Mouse (Mus musculus): ENCODE data around the gene B230118H07Rik. TPM values are rescaled to one million over a fixed set of nuclear protein-coding genes. Genes with fewer than 3 reads are reported as not detected.

Gene B230118H07Rik
- total RNA-seq, 1 experiment from 2014 or later: 135 TPM

- no peak for ATAC-seq (replicated peaks in 1 of 2; ENCODE audit: insufficient read depth in 1 of 2, low FRiP score in 2 of 2, low TSS enrichment in 1 of 2, low read depth in 1 of 2, poor library complexity in 2 of 2, severe bottlenecking in 2 of 2)
Observed at GRCm38 (mm10) chr2:101603099-101603498, 46.2 kb downstream of the B230118H07Rik start.

DNA sequence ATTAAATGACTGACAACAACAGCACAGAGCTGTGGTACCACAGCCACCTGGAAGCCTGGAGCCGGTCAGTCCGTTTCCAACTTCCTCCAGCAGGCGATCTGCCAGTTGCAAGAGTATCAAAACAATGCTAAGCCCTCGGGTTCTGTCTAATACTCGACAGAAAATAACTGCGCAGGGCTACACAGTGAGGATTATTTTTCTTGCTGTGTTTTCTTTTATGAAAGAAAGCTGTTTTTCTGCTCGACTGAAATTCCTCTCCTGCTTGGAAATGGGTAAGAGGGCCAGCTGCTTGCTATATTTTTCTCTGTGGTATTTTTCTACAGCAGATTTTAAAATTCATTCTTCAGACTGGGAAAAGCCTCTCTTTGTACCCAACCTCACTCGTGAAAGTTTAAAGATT, 48.6 kb downstream of the B230118H07Rik start:
- ATAC-seq (replicated peaks in 1 of 2; ENCODE audit: insufficient read depth in 1 of 2, low FRiP score in 2 of 2, low TSS enrichment in 1 of 2, low read depth in 1 of 2, poor library complexity in 2 of 2, severe bottlenecking in 2 of 2): peak; percentile 72 to 79

- no peak for ATAC-seq (replicated peaks in 1 of 2; ENCODE audit: insufficient read depth in 1 of 2, low FRiP score in 2 of 2, low TSS enrichment in 1 of 2, low read depth in 1 of 2, poor library complexity in 2 of 2, severe bottlenecking in 2 of 2)
Observed at GRCm38 (mm10) chr2:101598190-101599181, 50.8 kb downstream of the B230118H07Rik start.

DNA sequence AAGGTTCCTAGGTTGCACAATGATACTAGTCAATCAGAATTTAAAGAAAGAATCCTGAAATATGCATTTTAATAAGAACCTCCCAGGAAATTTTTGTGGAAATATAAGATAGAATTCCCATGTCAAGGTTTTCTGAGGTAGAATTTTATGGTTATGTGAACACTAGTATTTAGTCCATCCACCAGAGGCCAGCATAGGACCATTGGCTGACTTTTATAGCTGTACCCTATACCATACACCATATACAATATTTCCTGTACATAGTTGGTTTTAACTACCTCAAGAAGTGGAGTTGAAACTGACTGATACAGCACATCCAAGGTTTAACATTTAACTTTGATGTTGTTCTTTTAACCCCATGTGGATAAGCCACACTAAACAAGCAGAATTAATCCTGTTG, 52.1 kb downstream of the B230118H07Rik start:
- ATAC-seq (replicated peaks in 1 of 2; ENCODE audit: insufficient read depth in 1 of 2, low FRiP score in 2 of 2, low TSS enrichment in 1 of 2, low read depth in 1 of 2, poor library complexity in 2 of 2, severe bottlenecking in 2 of 2): no peak

DNA sequence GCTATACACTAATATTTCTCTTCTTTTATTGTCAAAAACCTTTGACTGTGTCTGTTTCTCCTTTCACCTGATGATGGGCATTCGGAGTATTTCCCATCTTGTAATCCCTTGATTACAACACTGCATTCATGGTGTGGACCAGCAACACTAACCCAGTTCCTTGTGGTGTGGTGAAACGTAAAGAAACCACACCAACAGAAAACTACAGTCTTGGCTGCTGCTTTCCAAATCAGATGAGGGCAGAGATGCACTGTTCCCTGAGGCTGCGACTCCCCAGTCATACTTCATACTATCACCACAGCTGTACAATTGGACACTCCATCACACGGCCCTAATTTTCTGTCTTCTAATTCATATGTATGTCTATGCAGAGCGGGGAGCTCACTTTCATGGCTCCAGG, 54.7 kb downstream of the B230118H07Rik start:
- ATAC-seq (replicated peaks in 1 of 2; ENCODE audit: insufficient read depth in 1 of 2, low FRiP score in 2 of 2, low TSS enrichment in 1 of 2, low read depth in 1 of 2, poor library complexity in 2 of 2, severe bottlenecking in 2 of 2): peak in 1 of 2 experiments; percentile 51; a peak in 1 of 4 replicates

DNA sequence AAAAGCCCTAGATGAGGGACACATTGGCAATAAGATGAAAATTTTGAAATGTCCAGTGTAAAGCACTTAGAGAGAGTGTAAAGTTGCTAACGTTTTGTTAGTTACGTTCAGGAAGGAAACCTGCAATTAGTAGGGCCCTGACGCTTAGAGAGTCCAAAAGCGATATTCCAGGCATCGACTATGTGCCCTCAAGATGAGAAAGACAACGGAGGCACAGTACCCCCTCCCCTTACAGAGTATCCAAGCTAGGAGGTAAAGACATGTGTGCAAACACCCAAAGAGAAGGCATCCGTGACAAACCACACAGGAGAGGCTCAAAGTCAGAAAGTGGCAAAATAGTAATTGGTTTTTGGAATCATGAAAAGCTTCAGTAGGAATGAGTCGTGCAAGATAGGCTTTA, 56.4 kb downstream of the B230118H07Rik start:
- no peak for ATAC-seq (replicated peaks in 1 of 2; ENCODE audit: insufficient read depth in 1 of 2, low FRiP score in 2 of 2, low TSS enrichment in 1 of 2, low read depth in 1 of 2, poor library complexity in 2 of 2, severe bottlenecking in 2 of 2)

DNA sequence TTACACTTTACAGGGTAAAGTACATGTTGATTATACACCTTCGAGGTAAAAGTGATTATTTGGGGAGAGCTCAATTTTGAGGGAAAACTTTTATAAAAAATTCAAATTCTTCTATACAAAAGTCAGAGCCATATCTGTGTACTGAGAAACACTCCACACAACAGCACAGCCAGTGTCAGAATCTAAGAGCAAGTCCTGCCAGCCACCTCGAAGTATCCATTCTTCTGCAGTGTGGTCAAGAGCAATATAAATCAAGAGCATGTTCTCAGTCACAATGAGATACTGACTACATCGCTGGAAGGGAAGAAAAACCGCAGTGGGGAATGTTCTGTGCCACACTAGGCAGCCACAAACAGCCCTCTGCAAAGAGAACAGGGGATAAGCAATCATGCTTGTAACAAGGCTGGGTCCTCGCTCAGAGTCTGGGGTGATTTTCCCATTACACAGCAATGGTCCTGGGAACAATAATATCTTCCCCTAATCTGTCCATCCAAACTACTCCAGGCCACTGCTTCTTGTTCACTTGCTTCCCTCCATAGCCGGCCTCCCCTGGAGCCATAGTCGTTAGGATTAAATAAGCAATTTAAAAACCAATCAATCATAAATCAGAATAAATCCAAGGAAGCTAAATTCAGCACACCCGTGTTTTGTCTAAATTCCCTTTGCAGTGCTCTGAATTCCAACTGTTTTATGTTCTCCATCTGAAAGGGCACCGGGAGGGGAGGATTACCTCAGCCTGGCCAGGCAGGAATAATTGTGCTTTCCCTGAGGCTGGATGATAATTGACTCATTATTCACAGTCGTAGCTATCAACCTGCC, 57.1 kb downstream of the B230118H07Rik start:
- ATAC-seq (replicated peaks in 1 of 2; ENCODE audit: insufficient read depth in 1 of 2, low FRiP score in 2 of 2, low TSS enrichment in 1 of 2, low read depth in 1 of 2, poor library complexity in 2 of 2, severe bottlenecking in 2 of 2): no peak

GRCm38 (mm10) chr2:101591356-101591755, 58.0 kb downstream of the B230118H07Rik start:
- ATAC-seq (replicated peaks in 1 of 2; ENCODE audit: insufficient read depth in 1 of 2, low FRiP score in 2 of 2, low TSS enrichment in 1 of 2, low read depth in 1 of 2, poor library complexity in 2 of 2, severe bottlenecking in 2 of 2): no peak

DNA sequence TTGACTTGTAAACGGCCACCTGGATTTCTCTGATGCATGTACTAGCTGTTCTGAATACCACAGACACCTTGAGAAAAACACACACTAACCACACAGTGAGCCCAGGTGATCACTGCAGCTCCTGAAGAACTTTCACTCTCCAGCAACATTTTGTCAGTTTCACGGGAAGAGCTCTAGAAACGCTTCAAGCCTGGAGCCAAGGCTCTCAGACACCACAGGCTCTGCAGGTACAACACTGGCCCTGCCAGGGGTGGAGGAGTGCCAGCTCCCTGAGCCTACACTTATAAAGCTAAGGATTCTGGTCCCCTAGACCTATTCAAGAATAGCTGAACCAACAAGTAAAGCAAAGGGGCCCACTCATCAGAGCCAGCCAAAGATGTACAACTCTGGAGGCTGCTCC, 67.9 kb downstream of the B230118H07Rik start:
- no peak for ATAC-seq (replicated peaks in 1 of 2; ENCODE audit: insufficient read depth in 1 of 2, low FRiP score in 2 of 2, low TSS enrichment in 1 of 2, low read depth in 1 of 2, poor library complexity in 2 of 2, severe bottlenecking in 2 of 2)

DNA sequence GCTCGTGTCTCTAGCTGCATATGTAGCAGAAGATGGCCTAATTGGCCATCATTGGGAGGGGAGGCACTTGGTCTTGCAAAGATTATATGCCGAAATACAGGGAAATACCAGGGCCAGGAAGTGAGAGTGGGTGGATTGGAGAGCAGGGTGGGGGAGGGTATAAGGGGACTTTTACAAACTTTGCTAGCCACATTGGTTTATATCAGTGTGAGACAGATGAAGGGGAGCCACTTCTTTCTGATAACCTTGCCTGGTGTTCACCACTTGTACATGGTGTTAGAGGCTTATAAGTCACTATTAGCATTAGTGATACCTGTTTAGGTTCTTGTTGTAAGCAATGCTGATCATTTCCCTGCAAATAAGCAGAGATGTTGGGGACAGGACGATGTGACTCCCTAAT, 68.4 kb downstream of the B230118H07Rik start:
- no peak for ATAC-seq (replicated peaks in 1 of 2; ENCODE audit: insufficient read depth in 1 of 2, low FRiP score in 2 of 2, low TSS enrichment in 1 of 2, low read depth in 1 of 2, poor library complexity in 2 of 2, severe bottlenecking in 2 of 2)

- no peak for ATAC-seq (replicated peaks in 1 of 2; ENCODE audit: insufficient read depth in 1 of 2, low FRiP score in 2 of 2, low TSS enrichment in 1 of 2, low read depth in 1 of 2, poor library complexity in 2 of 2, severe bottlenecking in 2 of 2)
Observed at GRCm38 (mm10) chr2:101580428-101580827, 68.9 kb downstream of the B230118H07Rik start.

- no peak for ATAC-seq (replicated peaks in 1 of 2; ENCODE audit: insufficient read depth in 1 of 2, low FRiP score in 2 of 2, low TSS enrichment in 1 of 2, low read depth in 1 of 2, poor library complexity in 2 of 2, severe bottlenecking in 2 of 2)
Observed at GRCm38 (mm10) chr2:101580027-101580426, 69.3 kb downstream of the B230118H07Rik start.

GRCm38 (mm10) chr2:101577243-101577642, 72.1 kb downstream of the B230118H07Rik start:
- ATAC-seq (replicated peaks in 1 of 2; ENCODE audit: insufficient read depth in 1 of 2, low FRiP score in 2 of 2, low TSS enrichment in 1 of 2, low read depth in 1 of 2, poor library complexity in 2 of 2, severe bottlenecking in 2 of 2): no peak

GRCm38 (mm10) chr2:101569230-101569629, 80.1 kb downstream of the B230118H07Rik start:
- ATAC-seq (replicated peaks in 1 of 2; ENCODE audit: insufficient read depth in 1 of 2, low FRiP score in 2 of 2, low TSS enrichment in 1 of 2, low read depth in 1 of 2, poor library complexity in 2 of 2, severe bottlenecking in 2 of 2): peak in 1 of 2 experiments; percentile 56; a peak in 1 of 4 replicates

DNA sequence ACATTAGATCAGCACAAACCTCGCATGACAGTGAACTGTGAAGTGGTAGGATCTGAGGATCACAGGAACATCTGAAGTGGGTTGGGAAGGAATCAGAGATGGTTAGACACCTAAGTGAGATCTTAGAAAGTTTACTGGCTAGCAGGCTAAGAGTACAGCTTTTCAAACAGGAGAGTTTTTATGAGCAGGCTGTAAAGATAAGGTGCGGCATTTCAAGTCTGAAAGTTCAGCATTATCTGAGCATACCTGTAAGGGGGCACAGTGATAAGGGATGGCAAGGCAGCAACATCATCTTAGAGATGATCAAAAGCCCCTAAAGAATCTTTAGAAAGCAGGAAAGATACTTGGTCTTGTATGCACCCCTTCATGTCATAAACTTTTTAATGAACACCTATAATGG, 81.8 kb downstream of the B230118H07Rik start:
- ATAC-seq (replicated peaks in 1 of 2; ENCODE audit: insufficient read depth in 1 of 2, low FRiP score in 2 of 2, low TSS enrichment in 1 of 2, low read depth in 1 of 2, poor library complexity in 2 of 2, severe bottlenecking in 2 of 2): no peak

DNA sequence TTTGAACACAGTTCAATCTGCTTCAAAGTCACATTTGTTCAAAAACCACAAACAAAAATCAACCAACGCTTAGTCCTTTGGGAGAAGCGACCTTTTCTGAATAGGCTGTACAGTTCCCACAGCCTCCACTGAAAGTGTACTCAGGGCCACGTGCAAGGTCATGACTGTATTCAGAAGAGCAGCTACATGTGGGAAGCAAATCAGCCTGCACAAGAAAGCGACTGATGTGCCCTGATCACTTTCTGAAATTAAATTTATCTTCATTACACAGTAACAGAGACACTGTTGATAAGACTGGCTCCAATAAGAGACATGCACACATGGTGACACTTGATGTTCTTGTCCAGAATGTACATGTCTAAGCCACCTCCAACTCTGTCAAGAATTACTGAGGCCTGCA, 85.6 kb downstream of the B230118H07Rik start:
- ATAC-seq (replicated peaks in 1 of 2; ENCODE audit: insufficient read depth in 1 of 2, low FRiP score in 2 of 2, low TSS enrichment in 1 of 2, low read depth in 1 of 2, poor library complexity in 2 of 2, severe bottlenecking in 2 of 2): no peak

DNA sequence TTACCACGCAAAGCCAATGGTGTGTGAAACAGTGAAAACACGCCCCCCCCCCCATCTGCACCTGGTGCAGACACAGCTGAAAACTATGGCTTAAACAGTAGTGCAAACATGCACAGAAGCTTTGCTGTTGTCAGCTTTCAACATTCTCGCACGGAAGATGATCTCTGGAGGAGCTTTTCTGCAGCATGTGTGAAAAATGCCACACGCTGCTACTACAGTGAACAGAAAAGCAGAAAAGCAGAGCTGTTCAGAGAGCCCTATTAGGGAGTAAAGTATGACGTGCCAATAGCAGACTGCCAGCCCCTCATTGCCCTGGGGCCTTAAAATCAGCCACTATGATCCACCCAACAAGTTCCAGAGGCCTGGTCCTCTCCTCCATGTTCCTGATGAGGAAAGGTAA, 86.1 kb downstream of the B230118H07Rik start:
- ATAC-seq (replicated peaks in 1 of 2; ENCODE audit: insufficient read depth in 1 of 2, low FRiP score in 2 of 2, low TSS enrichment in 1 of 2, low read depth in 1 of 2, poor library complexity in 2 of 2, severe bottlenecking in 2 of 2): no peak

DNA sequence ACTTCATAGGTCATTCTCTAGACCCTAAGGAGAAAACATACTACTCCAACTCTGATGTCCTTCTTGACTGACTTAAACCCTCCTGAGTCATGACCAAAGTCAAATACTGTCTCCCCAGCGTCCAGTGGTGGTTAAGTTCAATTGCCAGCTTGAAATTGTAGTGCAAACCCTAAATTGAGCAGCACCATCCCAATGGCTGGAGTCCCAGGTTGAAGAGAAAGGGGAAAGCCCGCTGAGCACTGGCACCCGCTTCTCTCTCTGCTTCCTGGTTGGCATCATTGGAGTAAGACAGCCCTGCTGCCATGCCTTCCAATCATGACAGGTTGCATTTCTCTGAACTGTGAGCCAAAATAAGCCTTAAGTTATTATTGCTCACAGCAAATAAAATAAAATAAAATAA, 89.9 kb downstream of the B230118H07Rik start:
- no peak for ATAC-seq (replicated peaks in 1 of 2; ENCODE audit: insufficient read depth in 1 of 2, low FRiP score in 2 of 2, low TSS enrichment in 1 of 2, low read depth in 1 of 2, poor library complexity in 2 of 2, severe bottlenecking in 2 of 2)
